Mouse (Mus musculus): ENCODE measurements around the gene Cdhr1. TPM values are rescaled to one million over a fixed set of nuclear protein-coding genes. Genes with fewer than 3 reads are reported as not detected.

Cdhr1 gene
- polyA plus RNA-seq, 1 experiment from 2014 or later: 0.09 TPM

- H3K27ac ChIP-seq: no peak overlapping the region
- H3K36me3 ChIP-seq: no peaks in the 10 kb centered on the region
- 60% methylated on average over 2 of the region's 2 CpGs for WGBS
- no peaks in the 10 kb centered on the region for H3K27me3 ChIP-seq (ENCODE audit: low read depth, poor library complexity, severe bottlenecking)
- H3K4me1 ChIP-seq: peaks cover 15% of the 10 kb centered on the region
- no peak for DNase-seq (ENCODE audit: low spot score)
- no peaks in the 10 kb centered on the region for H3K9me3 ChIP-seq (replicated peaks)
- no peak overlapping the region for H3K4me3 ChIP-seq
Measured at GRCm38 (mm10) chr14:37110456-37110855, 12.3 kb upstream of the Cdhr1 start.

DNA sequence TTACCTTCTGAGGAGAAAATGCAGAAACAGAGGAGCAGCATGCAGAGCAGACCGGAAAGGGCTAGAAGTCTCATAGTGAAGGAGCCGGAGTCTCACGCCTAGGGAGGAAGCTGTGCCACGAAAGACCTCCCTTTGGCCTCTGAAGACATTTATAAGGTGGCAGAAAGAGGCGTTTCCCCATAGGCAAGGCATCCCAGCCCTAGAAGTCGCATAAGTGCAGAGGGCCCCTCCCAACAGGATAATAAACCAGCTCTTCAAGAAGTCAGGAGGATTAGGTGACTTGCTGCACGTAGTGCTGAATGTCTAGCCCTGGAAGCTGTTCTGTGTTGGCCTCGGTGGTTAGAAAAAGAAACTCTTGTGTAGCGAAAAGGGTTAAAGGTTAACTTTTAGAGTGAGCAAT is 11.8 kb upstream of the Cdhr1 start:
- H3K36me3 ChIP-seq: no peaks in the 10 kb centered on the region
- WGBS: 13% methylated on average over 9 of the region's 9 CpGs
- no peak for DNase-seq (ENCODE audit: low spot score)
- H3K27me3 ChIP-seq (ENCODE audit: low read depth, poor library complexity, severe bottlenecking): no peaks in the 10 kb centered on the region
- peaks cover 15% of the 10 kb centered on the region for H3K4me1 ChIP-seq
- H3K4me3 ChIP-seq: no peak overlapping the region
- no peaks in the 10 kb centered on the region for H3K9me3 ChIP-seq (replicated peaks)
- peak overlapping the region; percentile 3; the same call in 1 of the 2 replicates for H3K27ac ChIP-seq

- Histone ChIP-seq H3K36me3 (no peaks in the 10 kb centered on the region), H3K27ac (peak overlapping the region; percentile 3; the same call in 1 of the 2 replicates), H3K4me3 (no peak overlapping the region), H3K27me3 (ENCODE audit: low read depth, poor library complexity, severe bottlenecking) (no peaks in the 10 kb centered on the region), H3K4me1 (peaks cover 15% of the 10 kb centered on the region), H3K9me3 (replicated peaks) (no peaks in the 10 kb centered on the region)
- WGBS: 66% methylated on average over 8 of the region's 8 CpGs
- no peak for DNase-seq (ENCODE audit: low spot score)
Measured at GRCm38 (mm10) chr14:37109460-37109859, 11.3 kb upstream of the Cdhr1 start.

DNA sequence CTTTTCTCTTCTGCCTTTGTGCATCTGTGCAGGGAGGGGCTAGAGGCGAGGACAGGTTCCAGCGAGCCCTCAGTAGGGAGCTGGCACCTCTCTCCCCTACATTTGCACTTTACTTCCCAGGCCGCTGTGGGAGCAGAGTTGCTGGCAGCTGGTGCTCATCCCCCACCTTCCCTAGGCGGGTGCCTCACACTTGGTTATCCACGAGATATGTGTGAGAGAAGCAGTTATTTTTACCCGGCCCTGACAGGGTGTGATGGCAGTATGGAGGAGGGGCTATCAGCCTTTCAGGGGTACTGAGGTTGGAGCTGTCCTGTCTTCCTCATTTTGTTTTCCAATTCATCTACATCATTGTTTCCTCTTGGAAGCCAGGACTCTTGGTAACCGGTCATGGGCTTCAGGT is 7.7 kb upstream of the Cdhr1 start:
- peaks cover 15% of the 10 kb centered on the region for H3K4me1 ChIP-seq
- H3K27me3 ChIP-seq (ENCODE audit: low read depth, poor library complexity, severe bottlenecking): no peaks in the 10 kb centered on the region
- 34% methylated on average over 7 of the region's 7 CpGs for WGBS
- no peaks in the 10 kb centered on the region for H3K9me3 ChIP-seq (replicated peaks)
- no peaks in the 10 kb centered on the region for H3K36me3 ChIP-seq
- no peak overlapping the region for H3K4me3 ChIP-seq
- DNase-seq (ENCODE audit: low spot score): no peak
- no peak overlapping the region for H3K27ac ChIP-seq

- 76% methylated on average over 5 of the region's 5 CpGs for WGBS
- H3K4me1 ChIP-seq: peaks cover 5% of the 10 kb centered on the region
- H3K9me3 ChIP-seq (replicated peaks): no peaks in the 10 kb centered on the region
- no peak overlapping the region for H3K4me3 ChIP-seq
- H3K27ac ChIP-seq: no peak overlapping the region
- no peak for DNase-seq (ENCODE audit: low spot score)
- no peaks in the 10 kb centered on the region for H3K27me3 ChIP-seq (ENCODE audit: low read depth, poor library complexity, severe bottlenecking)
- no peaks in the 10 kb centered on the region for H3K36me3 ChIP-seq
Measured at GRCm38 (mm10) chr14:37104747-37105146, 6.6 kb upstream of the Cdhr1 start.

- no peak for DNase-seq (ENCODE audit: low spot score)
- Histone ChIP-seq H3K27me3 (ENCODE audit: low read depth, poor library complexity, severe bottlenecking) (peaks cover 23% of the 10 kb centered on the region), H3K36me3 (no peaks in the 10 kb centered on the region), H3K9me3 (replicated peaks) (no peaks in the 10 kb centered on the region), H3K4me1 (peaks cover 8% of the 10 kb centered on the region), H3K4me3 (no peak overlapping the region), H3K27ac (no peak overlapping the region)
- 90% methylated on average over 3 of the region's 3 CpGs for WGBS
Measured at GRCm38 (mm10) chr14:37102484-37102883, 4.3 kb upstream of the Cdhr1 start.

DNA sequence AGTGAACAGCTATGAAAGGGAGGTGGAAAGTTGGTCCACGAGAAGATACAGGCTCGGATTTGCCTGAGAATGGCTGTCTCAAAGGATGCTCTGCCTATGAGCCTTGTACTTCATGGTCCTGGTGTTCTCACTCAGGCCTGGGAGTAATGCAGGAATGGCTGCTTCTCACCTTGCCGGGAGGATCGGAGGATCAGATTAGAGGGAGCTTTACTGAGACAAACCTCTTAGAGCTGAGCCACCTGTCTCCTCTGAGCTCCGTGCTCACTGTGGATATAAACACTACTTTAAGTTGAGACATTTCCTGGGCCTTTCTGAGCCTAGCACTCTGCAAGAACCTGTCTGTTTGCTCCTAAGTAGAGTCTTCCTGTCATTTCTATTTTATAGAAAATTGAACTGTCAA is 3.4 kb upstream of the Cdhr1 start:
- WGBS: 77% methylated on average over 5 of the region's 5 CpGs
- H3K27me3 ChIP-seq (ENCODE audit: low read depth, poor library complexity, severe bottlenecking): peaks cover 32% of the 10 kb centered on the region

GRCm38 (mm10) chr14:37095556-37095955 is 2.6 kb downstream of the Cdhr1 start:
- peaks cover 36% of the 10 kb centered on the region for H3K27me3 ChIP-seq (ENCODE audit: low read depth, poor library complexity, severe bottlenecking)
- H3K9me3 ChIP-seq (replicated peaks): no peaks in the 10 kb centered on the region
- no peak overlapping the region for H3K27ac ChIP-seq
- no peak for DNase-seq (ENCODE audit: low spot score)
- WGBS: 85% methylated on average over 4 of the region's 4 CpGs
- H3K4me3 ChIP-seq: no peak overlapping the region
- H3K36me3 ChIP-seq: no peaks in the 10 kb centered on the region
- H3K4me1 ChIP-seq: peaks cover 8% of the 10 kb centered on the region

More for the DNA sequence above, 3.4 kb upstream of the Cdhr1 start:
- Histone ChIP-seq H3K4me3 (no peak overlapping the region), H3K36me3 (no peaks in the 10 kb centered on the region), H3K27ac (no peak overlapping the region), H3K9me3 (replicated peaks) (no peaks in the 10 kb centered on the region), H3K4me1 (peaks cover 8% of the 10 kb centered on the region)
- DNase-seq (ENCODE audit: low spot score): no peak

DNA sequence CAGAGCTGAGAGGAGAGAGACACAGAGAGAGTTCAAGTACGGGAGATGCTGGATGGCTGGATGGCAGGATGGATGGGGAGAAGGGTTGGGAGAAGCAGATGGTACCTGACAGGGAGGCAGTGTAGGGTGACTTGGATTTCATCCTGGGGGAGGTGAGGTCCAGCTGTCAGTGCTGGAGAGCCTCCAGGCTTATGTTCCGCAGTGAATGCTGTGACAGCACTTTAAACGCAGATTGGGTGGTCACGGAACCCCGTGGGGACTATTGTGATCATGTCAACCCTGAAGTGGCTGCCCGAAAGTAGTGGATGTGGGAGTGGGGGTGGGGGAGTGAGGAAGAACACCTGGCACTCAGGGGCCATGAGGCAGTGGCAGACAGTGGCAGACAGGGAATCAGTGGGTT is 3.7 kb downstream of the Cdhr1 start:
- Histone ChIP-seq H3K9me3 (replicated peaks) (no peaks in the 10 kb centered on the region), H3K4me1 (peaks cover 8% of the 10 kb centered on the region), H3K27ac (no peak overlapping the region), H3K36me3 (no peaks in the 10 kb centered on the region), H3K27me3 (ENCODE audit: low read depth, poor library complexity, severe bottlenecking) (peaks cover 33% of the 10 kb centered on the region), H3K4me3 (no peak overlapping the region)
- 87% methylated on average over 6 of the region's 6 CpGs for WGBS
- no peak for DNase-seq (ENCODE audit: low spot score)

DNA sequence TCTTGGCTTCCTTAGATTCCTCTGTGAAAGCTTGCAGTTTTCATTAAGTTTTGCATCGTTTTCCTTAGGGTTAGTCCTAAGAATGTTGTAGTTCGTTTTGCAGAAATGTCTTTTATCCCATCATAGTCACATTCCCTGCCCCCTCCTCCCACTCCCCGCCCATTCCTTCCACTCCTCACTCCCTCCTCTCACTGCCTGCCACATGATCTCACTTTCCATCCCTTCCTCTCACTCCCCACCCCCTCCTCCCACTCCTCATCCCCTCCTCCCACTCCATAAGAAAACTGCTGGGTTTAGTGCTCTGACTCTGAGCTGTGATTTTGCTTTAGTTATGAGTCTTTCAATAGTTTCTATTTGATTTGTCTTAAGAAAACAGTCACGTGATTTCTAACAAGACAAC is 14.4 kb downstream of the Cdhr1 start:
- H3K27ac ChIP-seq: no peak overlapping the region
- no peaks in the 10 kb centered on the region for H3K27me3 ChIP-seq (ENCODE audit: low read depth, poor library complexity, severe bottlenecking)
- H3K36me3 ChIP-seq: no peaks in the 10 kb centered on the region
- no peaks in the 10 kb centered on the region for H3K4me1 ChIP-seq
- H3K9me3 ChIP-seq (replicated peaks): no peaks in the 10 kb centered on the region
- DNase-seq (ENCODE audit: low spot score): no peak
- 34% methylated on average over 4 of the region's 4 CpGs for WGBS
- no peak overlapping the region for H3K4me3 ChIP-seq

DNA sequence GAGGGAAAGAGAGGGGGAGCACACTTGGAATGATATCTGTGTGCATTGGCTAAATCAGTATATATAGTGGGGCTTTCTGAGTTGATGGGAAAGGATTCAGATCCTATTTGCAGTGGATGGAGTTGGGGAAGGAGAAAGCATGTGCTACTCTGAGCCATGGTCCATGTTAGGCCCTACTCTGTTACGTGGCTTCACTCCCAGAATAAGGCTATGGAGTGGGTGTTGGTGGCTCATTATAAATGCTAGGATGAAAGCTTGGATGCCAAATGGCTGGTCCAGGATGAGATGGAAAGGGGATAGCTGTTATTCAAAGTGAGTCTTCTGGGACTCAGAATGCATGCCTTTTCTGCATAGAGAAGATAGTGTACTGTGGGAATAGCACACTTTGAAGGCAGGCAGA is 17.4 kb downstream of the Cdhr1 start:
- no peak for DNase-seq (ENCODE audit: low spot score)
- Histone ChIP-seq H3K9me3 (replicated peaks) (no peaks in the 10 kb centered on the region), H3K4me3 (no peak overlapping the region), H3K27ac (no peak overlapping the region), H3K36me3 (no peaks in the 10 kb centered on the region), H3K4me1 (no peaks in the 10 kb centered on the region), H3K27me3 (ENCODE audit: low read depth, poor library complexity, severe bottlenecking) (no peaks in the 10 kb centered on the region)
- WGBS: 88% methylated on average over 1 of the region's 1 CpGs

GRCm38 (mm10) chr14:37068516-37068915 is 29.6 kb downstream of the Cdhr1 start:
- DNase-seq (ENCODE audit: low spot score): peak; percentile 83
- Histone ChIP-seq H3K27ac (no peak overlapping the region), H3K4me3 (no peak overlapping the region), H3K36me3 (no peaks in the 10 kb centered on the region), H3K27me3 (ENCODE audit: low read depth, poor library complexity, severe bottlenecking) (no peaks in the 10 kb centered on the region), H3K9me3 (replicated peaks) (no peaks in the 10 kb centered on the region), H3K4me1 (no peaks in the 10 kb centered on the region)
- WGBS: 16% methylated on average over 9 of the region's 9 CpGs

DNA sequence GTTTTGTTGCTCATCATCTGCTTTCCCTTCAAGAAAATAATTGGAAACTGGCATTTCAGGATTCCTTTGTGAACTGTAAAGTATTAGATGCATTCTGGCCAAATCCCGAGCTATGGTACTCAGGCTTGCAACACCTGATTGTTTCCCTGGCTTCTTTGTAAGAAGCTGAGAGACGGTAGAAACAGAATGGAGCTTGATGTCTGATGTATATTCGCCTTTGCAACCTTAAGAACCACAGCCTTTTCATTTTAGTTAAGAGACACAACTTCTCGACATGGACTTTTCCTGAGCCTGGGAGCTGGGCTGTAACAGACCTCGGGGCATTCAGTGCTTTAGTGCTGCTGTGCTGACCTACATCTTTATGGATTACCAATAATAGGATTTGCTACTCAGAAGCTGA is 30.5 kb downstream of the Cdhr1 start, which contains the start of gene Lrit2:
TSS of gene Lrit2 (plus strand) at position 301 of the 400 bp plus-strand sequence.
- 80% methylated on average over 5 of the region's 5 CpGs for WGBS

DNA sequence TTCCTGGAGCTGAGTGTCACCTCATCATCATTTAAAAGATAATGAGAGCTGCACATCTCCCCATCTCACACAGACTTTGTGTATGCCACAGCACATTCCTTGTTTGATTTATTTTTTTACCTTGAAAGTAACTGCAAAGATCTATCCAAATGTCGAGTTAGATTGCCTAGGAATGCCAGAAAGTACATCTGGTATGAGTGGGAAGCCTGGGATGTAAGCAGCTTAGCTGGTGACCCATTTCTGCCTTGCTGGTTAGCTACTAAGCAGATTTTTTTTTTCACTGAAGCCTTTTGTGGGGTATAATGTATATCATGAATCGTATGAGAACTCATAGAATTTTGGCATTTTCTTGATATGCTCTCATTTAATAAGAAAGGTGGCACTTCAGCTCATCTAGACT is 31.5 kb downstream of the Cdhr1 start:
- Histone ChIP-seq H3K4me1 (no peaks in the 10 kb centered on the region), H3K27ac (no peak overlapping the region), H3K4me3 (no peak overlapping the region), H3K36me3 (no peaks in the 10 kb centered on the region), H3K9me3 (replicated peaks) (no peaks in the 10 kb centered on the region), H3K27me3 (ENCODE audit: low read depth, poor library complexity, severe bottlenecking) (no peaks in the 10 kb centered on the region)
- DNase-seq (ENCODE audit: low spot score): no peak
- 71% methylated on average over 2 of the region's 2 CpGs for WGBS

More for the DNA sequence above, 30.5 kb downstream of the Cdhr1 start, which contains the start of gene Lrit2:
- Histone ChIP-seq H3K27me3 (ENCODE audit: low read depth, poor library complexity, severe bottlenecking) (no peaks in the 10 kb centered on the region), H3K36me3 (no peaks in the 10 kb centered on the region), H3K4me3 (no peak within 1 kb of the TSS), H3K27ac (no peak within 1 kb of the TSS), H3K9me3 (replicated peaks) (no peaks in the 10 kb centered on the region), H3K4me1 (no peaks in the 10 kb centered on the region)
- DNase-seq (ENCODE audit: low spot score): no peak

Data from limb, embryonic 10.5 days (tissue).